Mouse (Mus musculus) cerebellum, postnatal 4 days (tissue): Measurements from ENCODE around the gene Bmf.
A peak's percentile ranks its signal among the peaks of the same experiment; 100 is the strongest.

Experiments used
- DNase-seq, 2 experiments: peaks; one replicate each; pipeline ENCODE4 v3.0.0; 2022; ENCODE audit warnings: low spot score in 2 of 2, mixed read lengths in 1 of 2

Bmf gene

GRCm38 (mm10) chr2:118480886-118481285 lies 68.6 kb downstream of the Bmf start:
- DNase-seq = no peak

GRCm38 (mm10) chr2:118479550-118479909 lies 70.0 kb downstream of the Bmf start, which contains the start of gene Srp14:
Gene Srp14 (minus strand): TSS chr2:118479711.
- DNase-seq = peak; percentile 75 to 89

- no peak for DNase-seq
These were observed 70.5 kb downstream of the Bmf start for GRCm38 (mm10) chr2:118478833-118479549.
